Mouse (Mus musculus) heart, embryonic 16.5 days (tissue): ENCODE measurements at regions not wholly inside any gene's neighbourhood (a gene's known extent, or its start where the extent isn't known, plus 50 kb on each side); places are given as distances from the start of the nearest gene placed in this dataset.

Experiments used
- ATAC-seq: fragments of 200-750 bp; cut with Nextera tagmentation; replicated peaks from 2 replicates; pipeline ENCODE4 v1.8.0; 2017; ENCODE audit warnings: moderate number of reproducible peaks; ENCODE audit not compliant: insufficient read depth, low FRiP score; ENCODE audit errors: extremely low read depth
- H3K27ac ChIP-seq: fragments of 300-500 bp; sonication (generic); 2 replicates; pipeline ENCODE4 v1.5.1; 2014; ENCODE audit warnings: mild to moderate bottlenecking, low read length, control low read depth, moderate library complexity
- H3K27me3 ChIP-seq: fragments of 300-500 bp; sonication (generic); 2 replicates; pipeline ENCODE4 v1.6.1; 2014; ENCODE audit warnings: low read length, mixed read lengths; ENCODE audit not compliant: control insufficient read depth, insufficient read depth
- H3K36me3 ChIP-seq: fragments of 300-500 bp; sonication (generic); 2 replicates; pipeline ENCODE4 v1.6.1; 2014; ENCODE audit not compliant: control insufficient read depth, insufficient read depth
- H3K4me1 ChIP-seq: fragments of 300-500 bp; sonication (generic); 2 replicates; pipeline ENCODE4 v1.6.1; 2014; ENCODE audit warnings: low read length, mixed read lengths; ENCODE audit not compliant: control insufficient read depth, insufficient read depth
- H3K4me2 ChIP-seq: fragments of 300-500 bp; sonication (generic); 2 replicates; pipeline ENCODE4 v1.6.1; 2014; ENCODE audit warnings: low read depth, mild to moderate bottlenecking, control low read depth, low read length
- H3K4me3 ChIP-seq: fragments of 300-500 bp; sonication (generic); 2 replicates; pipeline ENCODE4 v1.5.1; 2014; ENCODE audit warnings: mild to moderate bottlenecking, control low read depth, low read length
- H3K9ac ChIP-seq: fragments of 300-500 bp; sonication (generic); 2 replicates; pipeline ENCODE4 v1.6.1; 2014; ENCODE audit warnings: low read length, control low read depth
- H3K9me3 ChIP-seq: fragments of 300-500 bp; sonication (generic); replicated peaks from 2 replicates; pipeline ENCODE4 v1.6.1; 2016; ENCODE audit warnings: low read length; ENCODE audit not compliant: control insufficient read depth
- WGBS: fragments of 180-500 bp; shearing (Covaris S2); extraction: QIAGEN DNeasy Blood & Tissue Kit; methylation state at CpG from one replicate; pipeline ENCODE4 v1.1.7; 2014; 5-methylcytosine and 5-hydroxymethylcytosine counted together

DNA sequence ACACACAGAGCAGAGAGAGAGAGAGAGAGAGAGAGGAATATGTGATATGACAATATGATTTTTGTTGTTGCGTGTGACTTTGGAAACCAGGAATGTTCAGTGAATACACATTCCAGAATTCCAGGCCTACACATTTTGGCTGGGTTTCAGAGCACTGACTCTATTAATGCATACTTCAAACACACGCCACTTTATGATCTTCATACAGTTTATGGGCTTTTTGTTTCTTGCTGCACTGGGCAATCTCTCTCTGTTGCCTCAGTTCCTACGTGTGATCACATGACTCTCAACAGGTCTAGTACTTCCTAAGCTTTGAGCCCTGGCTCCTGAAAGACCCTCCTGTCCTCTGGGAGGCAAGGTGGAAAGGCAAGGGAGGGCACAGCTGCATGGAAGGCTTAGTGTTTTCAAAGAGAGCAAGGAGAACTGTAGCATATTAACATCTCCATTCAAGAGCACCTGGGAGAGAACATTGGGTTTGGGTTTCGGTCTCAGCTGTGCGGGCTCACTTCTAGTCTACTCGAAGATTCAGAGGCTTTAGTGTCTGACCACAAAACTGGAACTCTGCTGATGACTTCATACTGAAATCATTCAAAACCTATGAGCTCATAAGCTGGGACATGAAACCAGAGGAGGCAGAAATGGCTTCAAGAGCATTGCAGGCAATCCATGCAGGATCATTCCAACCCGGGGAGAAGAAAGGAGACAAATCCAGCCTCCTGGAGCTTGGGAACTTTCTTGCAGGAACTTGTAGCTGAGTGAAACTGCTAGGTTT lies 87.9 kb upstream of the C1qtnf3 start:
- Histone ChIP-seq H3K4me1 (peaks cover 5% of the 10 kb centered on the region; the same call in 1 of the 2 replicates), H3K27me3 (no peaks in the 10 kb centered on the region), H3K9me3 (no peaks in the 10 kb centered on the region), H3K9ac (no peak overlapping the region), H3K4me3 (no peak overlapping the region), H3K36me3 (no peaks in the 10 kb centered on the region), H3K4me2 (no peak overlapping the region), H3K27ac (no peak overlapping the region)
- 72% methylated on average over 7 of the region's 7 CpGs for WGBS
- ATAC-seq = no peak

DNA sequence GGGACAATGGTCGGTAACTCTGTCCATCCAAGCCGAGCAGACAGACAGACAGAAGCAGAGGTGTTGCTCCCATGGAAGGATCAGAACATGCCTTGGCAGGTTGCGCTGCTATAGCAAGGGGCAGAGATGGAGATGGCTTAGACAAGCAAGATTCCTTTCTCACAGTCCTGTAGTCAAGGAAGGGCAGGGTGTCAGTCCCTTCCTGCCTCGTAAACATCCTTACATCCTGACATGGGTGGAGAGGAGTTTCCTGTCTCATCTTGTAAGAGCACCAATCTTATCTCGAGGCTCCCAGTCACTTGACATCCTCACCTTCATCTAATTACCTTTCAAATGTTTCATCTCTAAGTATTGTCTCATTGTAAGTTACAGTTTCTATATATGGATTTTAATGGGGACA lies 87.0 kb upstream of the C1qtnf3 start:
- Histone ChIP-seq H3K27me3 (no peaks in the 10 kb centered on the region), H3K27ac (no peak overlapping the region), H3K4me1 (peaks cover 9% of the 10 kb centered on the region; the same call in 1 of the 2 replicates), H3K36me3 (no peaks in the 10 kb centered on the region), H3K4me3 (no peak overlapping the region), H3K9me3 (no peaks in the 10 kb centered on the region), H3K4me2 (no peak overlapping the region), H3K9ac (no peak overlapping the region)
- whole genome bisulfite sequencing = 66% methylated on average over 5 of the region's 5 CpGs
- no peak for ATAC-seq

DNA sequence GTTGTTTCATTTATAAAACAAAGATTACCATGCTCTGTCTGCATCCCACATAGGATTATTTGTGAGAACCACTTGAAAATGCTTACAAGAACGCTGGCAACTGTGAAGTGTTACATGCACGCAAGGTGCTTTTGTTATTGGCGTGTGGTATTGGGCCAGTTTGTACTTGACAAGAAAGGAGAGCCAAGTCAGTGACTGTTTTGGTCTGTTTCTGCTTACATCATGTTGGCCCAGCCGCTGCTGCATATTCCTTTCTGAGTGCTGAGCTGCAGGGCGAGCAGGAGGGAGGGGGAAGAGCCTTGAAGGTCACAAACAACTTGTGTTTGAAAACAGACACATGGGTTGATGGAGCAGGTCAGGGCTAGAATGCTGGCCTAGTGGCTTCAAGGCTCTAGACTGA lies 85.3 kb upstream of the C1qtnf3 start:
- H3K4me2 ChIP-seq = no peak overlapping the region
- no peaks in the 10 kb centered on the region for H3K9me3 ChIP-seq
- H3K36me3 ChIP-seq = no peaks in the 10 kb centered on the region
- H3K27ac ChIP-seq = no peak overlapping the region
- H3K27me3 ChIP-seq = no peaks in the 10 kb centered on the region
- 52% methylated on average over 5 of the region's 5 CpGs for WGBS
- H3K9ac ChIP-seq = no peak overlapping the region
- H3K4me1 ChIP-seq = peaks cover 9% of the 10 kb centered on the region; the same call in 1 of the 2 replicates
- no peak overlapping the region for H3K4me3 ChIP-seq
- ATAC-seq = 0 out of 2 replicates have a peak, but pooled peaks have one; percentile 26

DNA sequence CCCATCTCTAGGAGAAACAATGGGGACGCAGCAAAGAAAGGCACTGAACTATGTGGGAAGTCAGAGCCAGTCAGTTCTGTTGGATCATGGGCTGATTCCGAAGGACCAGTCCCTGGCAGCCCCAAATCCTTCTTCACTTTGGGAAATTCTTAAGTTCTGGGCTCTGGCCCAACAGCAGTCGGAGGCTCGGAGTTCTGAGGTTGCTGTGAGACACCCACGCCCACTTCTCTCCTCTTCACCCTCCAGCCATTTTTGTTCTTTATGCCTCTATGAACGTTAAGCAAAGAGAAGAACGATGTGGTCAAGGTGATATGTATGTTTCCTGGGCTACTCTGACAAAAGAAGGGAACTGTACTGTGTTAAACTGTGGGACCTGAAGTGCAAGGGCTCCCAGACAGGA lies 84.0 kb upstream of the C1qtnf3 start:
- Histone ChIP-seq H3K9me3 (no peaks in the 10 kb centered on the region), H3K4me3 (no peak overlapping the region), H3K4me2 (no peak overlapping the region), H3K27me3 (no peaks in the 10 kb centered on the region), H3K9ac (no peak overlapping the region), H3K36me3 (no peaks in the 10 kb centered on the region), H3K4me1 (peaks cover 9% of the 10 kb centered on the region; the same call in 1 of the 2 replicates), H3K27ac (no peak overlapping the region)
- ATAC-seq = no peak
- 82% methylated on average over 7 of the region's 7 CpGs for WGBS

DNA sequence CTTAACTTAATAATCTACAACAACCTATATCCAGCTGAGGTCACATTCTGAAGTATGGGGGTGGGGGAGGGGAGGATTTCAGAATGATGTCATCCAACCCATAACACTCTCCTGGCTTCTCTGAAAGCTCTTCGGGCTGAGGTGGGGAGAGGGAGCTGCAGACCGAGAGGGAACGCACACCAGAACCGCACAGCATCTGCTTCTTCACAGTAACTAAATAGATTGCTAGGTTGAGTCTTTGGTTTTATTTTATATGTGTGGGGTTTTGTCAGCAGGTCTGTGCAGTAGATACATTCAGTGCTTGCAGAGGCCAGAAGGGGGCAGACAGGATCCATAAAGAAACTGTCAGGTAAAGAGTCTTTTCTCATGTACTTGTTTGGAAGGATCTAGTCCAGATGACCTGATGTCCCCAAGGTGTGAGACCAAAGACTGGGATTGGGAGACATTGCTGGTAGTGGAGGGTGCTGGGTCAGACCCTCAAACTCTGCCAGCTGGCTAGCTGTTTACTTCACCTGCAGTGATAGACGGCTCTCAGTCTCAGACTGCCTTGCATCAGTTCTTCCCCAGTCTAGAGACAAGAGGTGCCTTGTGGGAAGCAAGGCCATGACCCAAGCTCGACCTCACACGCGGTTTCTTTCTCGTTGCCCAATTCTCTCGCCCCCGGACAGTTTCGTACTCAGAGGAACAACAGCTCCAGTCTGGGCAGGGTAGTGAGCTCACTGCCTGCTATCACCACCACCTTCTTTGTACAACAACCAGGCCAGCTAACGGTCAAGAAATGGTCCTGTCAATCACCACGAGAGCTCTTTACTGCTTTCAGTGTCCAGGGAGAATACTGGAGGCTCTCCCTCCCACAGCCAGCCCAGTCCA lies 83.2 kb upstream of the C1qtnf3 start:
- Histone ChIP-seq H3K4me2 (no peak overlapping the region), H3K27me3 (no peaks in the 10 kb centered on the region), H3K36me3 (no peaks in the 10 kb centered on the region), H3K4me1 (peaks cover 9% of the 10 kb centered on the region; the same call in 1 of the 2 replicates), H3K9ac (no peak overlapping the region), H3K9me3 (no peaks in the 10 kb centered on the region), H3K27ac (no peak overlapping the region), H3K4me3 (no peak overlapping the region)
- 0 out of 2 replicates have a peak, but pooled peaks have one; percentile 30 for ATAC-seq
- 46% methylated on average over 14 of the region's 14 CpGs for WGBS

DNA sequence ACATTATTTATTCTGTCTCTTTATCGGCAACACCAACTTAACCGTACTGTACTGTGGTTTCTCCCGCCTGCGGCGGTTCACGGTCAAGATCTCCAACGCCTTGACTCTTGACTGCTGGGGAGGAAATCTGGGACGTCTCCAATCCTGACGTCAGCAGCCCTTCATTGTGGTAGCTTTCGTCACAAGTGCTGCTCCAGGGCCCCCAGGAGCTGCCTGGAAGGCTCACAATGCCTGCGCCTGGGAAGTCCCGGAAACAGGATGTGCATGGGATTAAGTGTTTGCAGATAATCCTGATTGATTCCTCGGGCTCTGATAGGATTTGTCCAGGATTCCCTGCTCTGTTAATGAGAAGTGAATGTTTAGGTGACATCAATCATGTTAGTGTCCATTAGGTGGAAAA lies 82.3 kb upstream of the C1qtnf3 start:
- Histone ChIP-seq H3K36me3 (no peaks in the 10 kb centered on the region), H3K4me3 (no peak overlapping the region), H3K9me3 (no peaks in the 10 kb centered on the region), H3K27me3 (no peaks in the 10 kb centered on the region), H3K9ac (no peak overlapping the region), H3K4me2 (no peak overlapping the region), H3K27ac (no peak overlapping the region), H3K4me1 (peaks cover 9% of the 10 kb centered on the region; the same call in 1 of the 2 replicates)
- WGBS = 44% methylated on average over 13 of the region's 13 CpGs
- no peak for ATAC-seq

DNA sequence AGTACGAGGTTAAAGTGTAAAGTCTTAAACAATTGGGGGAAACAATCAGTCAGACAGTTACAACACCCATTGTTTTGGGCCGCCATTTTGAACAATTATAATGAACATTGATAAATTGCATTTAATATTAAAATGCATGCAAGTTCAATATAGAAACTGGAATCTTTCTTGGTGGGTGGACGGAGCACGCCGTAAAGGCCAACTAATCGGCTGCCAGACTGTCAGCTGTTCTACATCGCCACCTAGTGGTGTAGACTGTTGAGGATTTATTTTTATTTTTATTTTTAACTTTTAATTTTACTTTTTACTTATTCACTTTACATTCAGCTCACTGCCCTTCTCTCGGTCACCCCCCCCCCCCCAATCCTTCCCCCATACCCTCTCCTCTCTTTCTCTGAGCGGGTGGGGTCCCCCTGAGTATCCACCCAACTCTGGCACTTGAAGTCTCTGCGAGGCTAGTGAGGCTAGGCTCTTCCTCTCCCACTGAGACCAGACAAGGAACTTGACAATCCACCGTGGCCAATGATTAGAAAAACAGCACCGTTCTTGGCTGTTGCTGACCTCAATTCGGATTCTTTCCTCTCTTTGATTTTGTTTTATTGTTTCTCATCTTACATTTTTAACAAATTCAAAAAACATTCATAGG lies 79.7 kb upstream of the C1qtnf3 start:
- Histone ChIP-seq H3K9ac (no peak overlapping the region), H3K27ac (no peak overlapping the region), H3K9me3 (no peaks in the 10 kb centered on the region), H3K36me3 (no peaks in the 10 kb centered on the region), H3K27me3 (no peaks in the 10 kb centered on the region), H3K4me3 (no peak overlapping the region), H3K4me1 (peaks cover 9% of the 10 kb centered on the region; the same call in 1 of the 2 replicates), H3K4me2 (peak overlapping the region; percentile 5; the same call in 1 of the 2 replicates)
- WGBS = 18% methylated on average over 12 of the region's 13 CpGs
- ATAC-seq = no peak

DNA sequence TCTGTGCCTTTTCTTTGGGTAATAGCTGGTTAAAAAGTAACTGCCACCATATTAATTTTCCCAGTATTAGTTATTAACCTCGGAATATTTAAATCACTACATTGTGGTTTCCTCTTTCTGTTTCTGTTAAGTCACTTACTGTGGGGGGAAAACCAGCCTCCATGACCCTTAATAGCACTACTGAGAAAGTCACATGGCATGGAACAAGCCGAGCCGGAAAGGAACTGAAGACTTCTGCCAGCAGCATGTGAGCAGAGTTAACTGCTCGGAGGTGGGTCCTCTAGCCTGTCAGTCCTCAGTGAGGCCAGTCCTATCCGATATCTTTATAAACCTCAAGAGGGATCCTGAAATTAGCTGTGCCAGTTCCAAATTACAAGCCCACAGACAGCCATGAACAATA lies 75.8 kb upstream of the C1qtnf3 start:
- peak; percentile 41; the same call in 1 of the 2 replicates for ATAC-seq
- no peaks in the 10 kb centered on the region for H3K4me1 ChIP-seq
- no peak overlapping the region for H3K4me2 ChIP-seq
- H3K9ac ChIP-seq = no peak overlapping the region
- no peaks in the 10 kb centered on the region for H3K27me3 ChIP-seq
- 43% methylated on average over 5 of the region's 5 CpGs for WGBS
- no peaks in the 10 kb centered on the region for H3K9me3 ChIP-seq
- H3K4me3 ChIP-seq = no peak overlapping the region
- no peaks in the 10 kb centered on the region for H3K36me3 ChIP-seq
- H3K27ac ChIP-seq = no peak overlapping the region
